Mouse (Mus musculus) limb, embryonic 15.5 days (tissue): ENCODE data around the gene Faap20. TPM values are rescaled to one million over a fixed set of nuclear protein-coding genes. Genes with fewer than 3 reads are reported as not detected.

Experiments
- ATAC-seq: fragments of 200-750 bp; cut with Nextera tagmentation; 2 replicates; pipeline ENCODE4 v1.8.0; 2017; ENCODE audit warnings: low read depth, moderate TSS enrichment; ENCODE audit not compliant: insufficient number of reproducible peaks, low FRiP score, low TSS enrichment
- H3K27ac ChIP-seq: fragments of 300-500 bp; sonication (generic); 2 replicates; pipeline ENCODE4 v1.5.1; 2015; ENCODE audit warnings: moderate library complexity, mild to moderate bottlenecking, inconsistent platforms
- H3K27me3 ChIP-seq: fragments of 300-500 bp; sonication (generic); 2 replicates; pipeline ENCODE4 v1.6.1; 2015; ENCODE audit warnings: inconsistent platforms
- H3K36me3 ChIP-seq: fragments of 300-500 bp; sonication (generic); 2 replicates; pipeline ENCODE4 v1.6.1; 2015; ENCODE audit warnings: inconsistent platforms
- H3K4me1 ChIP-seq: fragments of 300-500 bp; sonication (generic); 2 replicates; pipeline ENCODE4 v1.6.1; 2015; ENCODE audit warnings: inconsistent platforms
- H3K4me2 ChIP-seq: fragments of 300-500 bp; sonication (generic); 2 replicates; pipeline ENCODE4 v1.6.1; 2015; ENCODE audit warnings: mild to moderate bottlenecking, inconsistent platforms
- H3K4me3 ChIP-seq: fragments of 300-500 bp; sonication (generic); 2 replicates; pipeline ENCODE4 v1.5.1; 2015; ENCODE audit warnings: mild to moderate bottlenecking, inconsistent platforms
- H3K9ac ChIP-seq: fragments of 300-500 bp; sonication (generic); 2 replicates; pipeline ENCODE4 v1.6.1; 2015; ENCODE audit warnings: inconsistent platforms
- H3K9me3 ChIP-seq: fragments of 300-500 bp; sonication (generic); 2 replicates; pipeline ENCODE4 v1.6.1; 2016; ENCODE audit warnings: inconsistent platforms
- WGBS: fragments of 180-500 bp; shearing (Covaris S2); methylation state at CpG from one replicate; pipeline ENCODE4 v1.1.7; 2015; 5-methylcytosine and 5-hydroxymethylcytosine counted together
- polyA plus RNA-seq: library from polyadenylated mRNA; unstranded; fragments of >200 nt; fragmentation: Nextera tagmentation; extraction: Ambion mirVana; gene quantifications from 2 replicates; pipeline ENCODE4 v1.2.1, GENCODE M21; 2015

The Faap20 gene
- polyA plus RNA-seq, 1 experiment from 2014 or later, result 74.0 TPM

DNA sequence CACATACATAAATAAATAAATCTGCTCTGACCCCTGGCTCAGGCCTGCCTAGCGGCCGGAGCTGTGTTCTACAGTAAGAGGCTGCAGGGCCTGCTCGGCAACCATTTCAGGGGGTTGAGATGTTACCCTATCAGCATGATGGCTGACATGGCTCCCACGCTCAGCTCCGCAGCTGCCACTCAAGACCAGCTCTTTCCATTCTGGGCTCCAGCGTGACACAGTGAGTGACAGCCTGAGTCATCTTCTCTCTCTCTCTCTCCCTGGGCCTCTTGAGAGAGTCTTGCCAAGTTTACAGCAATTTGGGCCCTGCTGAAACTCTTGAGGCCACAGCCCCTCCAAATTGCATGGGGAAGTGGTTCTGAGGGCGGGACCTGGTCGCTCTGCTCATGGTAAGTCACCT is 32.0 kb downstream of the Faap20 start:
- Histone ChIP-seq H3K27me3 (no peaks in the 10 kb centered on the region), H3K9me3 (no peaks in the 10 kb centered on the region), H3K36me3 (no peaks in the 10 kb centered on the region), H3K4me2 (no peak overlapping the region), H3K4me3 (no peak overlapping the region), H3K9ac (no peak overlapping the region), H3K4me1 (peaks cover 75% of the 10 kb centered on the region), H3K27ac (peak overlapping the region; percentile 98)
- WGBS, result 83% methylated on average over 8 of the region's 8 CpGs
- no peak for ATAC-seq

DNA sequence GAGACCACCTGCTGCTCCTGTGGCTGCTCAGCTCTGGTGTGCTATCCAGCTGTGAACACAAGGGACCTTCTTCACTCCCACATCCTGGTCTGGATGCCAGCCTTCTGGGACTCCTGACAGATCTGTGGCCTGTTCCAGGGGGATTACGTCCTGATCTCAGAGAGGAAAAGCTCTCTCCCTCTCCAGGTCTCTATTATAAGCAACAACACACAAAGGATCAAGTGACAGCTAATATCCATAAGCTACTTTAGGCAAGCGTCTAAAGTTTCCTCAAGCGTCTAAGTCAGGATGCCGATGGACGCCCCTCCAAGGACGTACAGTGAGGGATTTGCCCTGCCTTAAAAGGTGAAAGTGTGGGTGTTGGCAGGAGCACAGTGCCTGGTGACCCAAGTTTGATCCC is 32.6 kb downstream of the Faap20 start:
- ATAC-seq, result no peak
- Histone ChIP-seq H3K27ac (peak overlapping the region; percentile 98), H3K36me3 (no peaks in the 10 kb centered on the region), H3K4me2 (peak overlapping the region; percentile 45; the same call in 1 of the 2 replicates), H3K4me1 (peaks cover 78% of the 10 kb centered on the region), H3K9me3 (no peaks in the 10 kb centered on the region), H3K4me3 (no peak overlapping the region), H3K9ac (no peak overlapping the region), H3K27me3 (no peaks in the 10 kb centered on the region)
- 15% methylated on average over 6 of the region's 6 CpGs for WGBS

GRCm38 (mm10) chr4:155283001-155283503 is 33.5 kb downstream of the Faap20 start:
- Histone ChIP-seq H3K36me3 (no peaks in the 10 kb centered on the region), H3K4me1 (peaks cover 83% of the 10 kb centered on the region), H3K9me3 (no peaks in the 10 kb centered on the region), H3K4me3 (peak overlapping the region; percentile 24), H3K9ac (peak overlapping the region; percentile 14; the same call in 1 of the 2 replicates), H3K27ac (peak overlapping the region; percentile 98), H3K27me3 (no peaks in the 10 kb centered on the region), H3K4me2 (peak overlapping the region; percentile 45)
- ATAC-seq, result peak; percentile 87
- 3% methylated on average over 11 of the region's 11 CpGs for WGBS

DNA sequence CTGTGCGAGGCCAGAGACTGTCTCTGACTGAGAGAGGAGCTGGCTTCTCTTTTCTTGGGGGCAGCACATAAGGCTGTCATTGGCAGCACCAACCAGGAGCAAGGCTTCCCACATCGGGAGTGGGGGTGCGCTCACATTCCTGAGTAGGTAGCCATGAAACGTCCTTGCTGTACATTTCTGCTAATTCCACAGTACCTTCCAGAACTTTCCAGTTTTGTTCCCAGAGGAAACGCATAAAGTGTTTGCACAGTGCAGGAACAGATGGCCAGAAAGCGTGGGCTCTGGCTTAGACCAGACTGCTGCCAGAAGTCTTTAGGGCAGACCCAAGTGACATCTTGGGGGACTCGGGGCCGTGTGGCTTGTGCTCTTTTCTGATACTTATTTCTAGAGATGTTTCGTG is 34.0 kb downstream of the Faap20 start:
- Histone ChIP-seq H3K27ac (peak overlapping the region; percentile 98), H3K4me1 (peaks cover 79% of the 10 kb centered on the region), H3K4me3 (peak overlapping the region; percentile 24), H3K4me2 (peak overlapping the region; percentile 45), H3K9ac (peak overlapping the region; percentile 14; the same call in 1 of the 2 replicates), H3K9me3 (no peaks in the 10 kb centered on the region), H3K27me3 (no peaks in the 10 kb centered on the region), H3K36me3 (no peaks in the 10 kb centered on the region)
- 14% methylated on average over 9 of the region's 9 CpGs for WGBS
- peak; percentile 62 for ATAC-seq

DNA sequence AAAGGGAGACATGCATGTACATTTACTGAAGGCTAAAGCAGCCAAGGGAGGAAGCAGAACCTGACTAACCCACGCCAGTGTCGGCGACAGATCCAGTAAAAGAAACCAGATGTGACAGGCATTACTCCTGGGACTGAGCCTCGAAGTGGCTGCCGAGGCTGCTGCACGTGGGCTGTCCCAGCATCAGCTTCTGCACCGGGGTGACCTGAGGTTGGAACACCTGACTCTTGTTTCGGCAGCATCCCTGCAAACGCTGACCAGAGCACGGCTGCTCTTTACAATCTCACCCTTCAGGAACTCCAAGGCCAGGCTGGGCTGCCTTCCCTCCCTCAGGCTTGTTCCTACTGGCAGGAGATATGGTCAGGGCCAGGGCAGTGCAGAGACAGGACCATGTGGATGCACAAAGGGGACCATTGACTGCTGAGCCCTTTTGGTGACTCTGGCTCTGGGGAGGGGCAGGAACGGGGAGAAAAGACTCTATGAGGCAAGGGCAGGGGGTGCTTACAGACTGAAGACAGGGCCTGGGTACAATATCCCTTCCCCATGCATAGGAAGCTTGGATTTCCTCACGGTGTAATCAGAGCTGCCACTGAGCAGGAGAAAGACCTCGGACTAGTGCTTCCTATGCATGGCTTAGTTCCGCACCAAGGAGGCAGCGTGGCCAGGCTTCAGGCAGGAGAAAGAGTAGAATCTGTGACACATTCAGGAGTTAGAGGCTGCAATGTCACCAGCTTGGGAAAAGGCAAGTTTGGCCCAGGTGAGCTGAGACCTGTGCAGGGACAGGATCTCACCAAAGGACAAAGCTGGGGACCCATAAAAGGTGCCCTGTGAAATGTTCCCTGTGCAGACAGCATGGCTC is 35.1 kb downstream of the Faap20 start:
- Histone ChIP-seq H3K9me3 (no peaks in the 10 kb centered on the region), H3K4me1 (peaks cover 73% of the 10 kb centered on the region), H3K36me3 (no peaks in the 10 kb centered on the region), H3K27ac (peak overlapping the region; percentile 98), H3K9ac (no peak overlapping the region), H3K27me3 (no peaks in the 10 kb centered on the region), H3K4me3 (no peak overlapping the region), H3K4me2 (no peak overlapping the region)
- ATAC-seq, result no peak
- 35% methylated on average over 15 of the region's 15 CpGs for WGBS

DNA sequence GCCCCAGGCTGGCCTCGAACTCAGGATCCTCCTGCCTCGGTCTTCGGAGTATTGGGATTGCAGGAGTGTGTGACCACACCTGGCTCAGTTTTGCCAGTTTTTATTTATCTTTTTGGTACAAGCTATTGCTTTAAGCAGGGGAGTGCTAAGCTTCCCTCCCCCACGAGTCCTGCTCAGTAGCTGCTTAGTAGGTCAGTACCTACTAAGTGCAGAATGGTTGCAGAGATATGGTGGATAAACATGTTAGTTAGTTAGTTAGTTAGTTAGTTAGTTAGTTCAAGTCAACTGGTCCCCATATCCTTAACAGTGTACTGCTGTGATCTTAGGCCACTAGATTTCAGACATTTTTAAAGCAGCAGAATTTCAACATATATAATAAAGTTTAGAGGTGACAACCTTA is 36.5 kb downstream of the Faap20 start:
- no peak overlapping the region for H3K9ac ChIP-seq
- H3K4me2 ChIP-seq, result no peak overlapping the region
- H3K9me3 ChIP-seq, result no peaks in the 10 kb centered on the region
- no peak for ATAC-seq
- no peak overlapping the region for H3K27ac ChIP-seq
- no peaks in the 10 kb centered on the region for H3K36me3 ChIP-seq
- 91% methylated on average over 4 of the region's 4 CpGs for WGBS
- no peak overlapping the region for H3K4me3 ChIP-seq
- peaks cover 63% of the 10 kb centered on the region for H3K4me1 ChIP-seq
- H3K27me3 ChIP-seq, result no peaks in the 10 kb centered on the region

DNA sequence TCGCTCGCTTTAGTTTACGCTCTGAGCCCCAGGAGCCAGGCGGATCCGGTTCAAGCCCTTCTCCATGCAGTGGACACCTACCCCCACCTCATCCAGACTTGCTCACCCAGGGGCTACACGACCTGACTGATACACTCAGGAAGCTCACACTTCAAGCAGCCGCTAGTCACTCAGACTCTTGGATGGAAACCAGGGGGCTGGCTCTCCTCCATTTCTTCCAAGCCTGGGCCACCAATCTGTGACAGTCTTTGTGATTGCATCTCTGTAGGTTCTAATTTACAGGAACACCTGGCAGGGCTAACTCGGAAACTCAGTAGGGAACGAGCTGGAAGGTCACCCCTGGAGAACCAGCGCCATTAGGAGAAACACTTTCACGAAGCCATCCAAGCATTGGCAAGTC is 38.1 kb downstream of the Faap20 start:
- no peak overlapping the region for H3K4me3 ChIP-seq
- no peak overlapping the region for H3K4me2 ChIP-seq
- H3K4me1 ChIP-seq, result peaks cover 46% of the 10 kb centered on the region
- 74% methylated on average over 11 of the region's 11 CpGs for WGBS
- H3K27me3 ChIP-seq, result no peaks in the 10 kb centered on the region
- no peaks in the 10 kb centered on the region for H3K9me3 ChIP-seq
- no peaks in the 10 kb centered on the region for H3K36me3 ChIP-seq
- ATAC-seq, result no peak
- H3K9ac ChIP-seq, result no peak overlapping the region
- 0 out of 2 replicates have a peak overlapping the region, but pooled peaks have one; percentile 9 for H3K27ac ChIP-seq

DNA sequence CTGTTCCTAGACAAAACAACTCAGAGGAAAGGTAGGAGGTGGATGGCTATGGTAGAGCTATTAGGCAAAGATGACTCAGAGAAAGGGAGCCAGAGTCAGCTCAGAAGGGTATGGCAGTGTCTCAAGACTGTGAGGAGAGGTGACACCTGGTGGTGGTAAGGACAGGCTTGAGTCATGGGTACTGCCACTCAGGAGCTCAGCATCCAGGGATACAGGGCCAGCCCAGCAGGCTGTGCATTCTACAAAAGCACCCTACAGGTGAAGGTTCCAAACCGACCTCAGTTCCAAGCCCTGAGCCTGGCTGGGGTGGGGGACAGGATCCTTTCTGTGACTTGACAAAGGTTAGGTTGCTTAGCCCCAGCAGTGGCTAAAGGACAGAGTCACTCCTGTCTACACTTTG is 39.0 kb downstream of the Faap20 start:
- no peak overlapping the region for H3K4me3 ChIP-seq
- WGBS, result 77% methylated on average over 1 of the region's 1 CpGs
- H3K4me1 ChIP-seq, result peaks cover 39% of the 10 kb centered on the region
- ATAC-seq, result no peak
- no peaks in the 10 kb centered on the region for H3K36me3 ChIP-seq
- H3K9ac ChIP-seq, result no peak overlapping the region
- H3K27me3 ChIP-seq, result no peaks in the 10 kb centered on the region
- H3K9me3 ChIP-seq, result no peaks in the 10 kb centered on the region
- H3K27ac ChIP-seq, result no peak overlapping the region
- H3K4me2 ChIP-seq, result no peak overlapping the region

- H3K36me3 ChIP-seq, result no peaks in the 10 kb centered on the region
- no peaks in the 10 kb centered on the region for H3K9me3 ChIP-seq
- no peak for ATAC-seq
- WGBS, result 85% methylated on average over 7 of the region's 7 CpGs
- H3K27me3 ChIP-seq, result no peaks in the 10 kb centered on the region
- H3K27ac ChIP-seq, result no peak overlapping the region
- no peak overlapping the region for H3K9ac ChIP-seq
- H3K4me2 ChIP-seq, result no peak overlapping the region
- no peak overlapping the region for H3K4me3 ChIP-seq
- H3K4me1 ChIP-seq, result peaks cover 34% of the 10 kb centered on the region
Observed at GRCm38 (mm10) chr4:155290045-155290444, 40.4 kb downstream of the Faap20 start.

- H3K27ac ChIP-seq, result no peak overlapping the region
- WGBS, result 82% methylated on average over 10 of the region's 10 CpGs
- no peaks in the 10 kb centered on the region for H3K36me3 ChIP-seq
- no peaks in the 10 kb centered on the region for H3K9me3 ChIP-seq
- ATAC-seq, result no peak
- H3K4me3 ChIP-seq, result no peak overlapping the region
- H3K4me1 ChIP-seq, result peaks cover 21% of the 10 kb centered on the region
- no peaks in the 10 kb centered on the region for H3K27me3 ChIP-seq
- no peak overlapping the region for H3K4me2 ChIP-seq
- no peak overlapping the region for H3K9ac ChIP-seq
Observed at GRCm38 (mm10) chr4:155292863-155293262, 43.3 kb downstream of the Faap20 start.

- H3K4me3 ChIP-seq, result no peak overlapping the region
- H3K9ac ChIP-seq, result no peak overlapping the region
- ATAC-seq, result no peak
- no peak overlapping the region for H3K27ac ChIP-seq
- H3K27me3 ChIP-seq, result no peaks in the 10 kb centered on the region
- 75% methylated on average over 14 of the region's 14 CpGs for WGBS
- H3K9me3 ChIP-seq, result no peaks in the 10 kb centered on the region
- H3K4me1 ChIP-seq, result peaks cover 19% of the 10 kb centered on the region
- H3K36me3 ChIP-seq, result no peaks in the 10 kb centered on the region
- H3K4me2 ChIP-seq, result no peak overlapping the region
Observed at GRCm38 (mm10) chr4:155294381-155294780, 44.8 kb downstream of the Faap20 start.

DNA sequence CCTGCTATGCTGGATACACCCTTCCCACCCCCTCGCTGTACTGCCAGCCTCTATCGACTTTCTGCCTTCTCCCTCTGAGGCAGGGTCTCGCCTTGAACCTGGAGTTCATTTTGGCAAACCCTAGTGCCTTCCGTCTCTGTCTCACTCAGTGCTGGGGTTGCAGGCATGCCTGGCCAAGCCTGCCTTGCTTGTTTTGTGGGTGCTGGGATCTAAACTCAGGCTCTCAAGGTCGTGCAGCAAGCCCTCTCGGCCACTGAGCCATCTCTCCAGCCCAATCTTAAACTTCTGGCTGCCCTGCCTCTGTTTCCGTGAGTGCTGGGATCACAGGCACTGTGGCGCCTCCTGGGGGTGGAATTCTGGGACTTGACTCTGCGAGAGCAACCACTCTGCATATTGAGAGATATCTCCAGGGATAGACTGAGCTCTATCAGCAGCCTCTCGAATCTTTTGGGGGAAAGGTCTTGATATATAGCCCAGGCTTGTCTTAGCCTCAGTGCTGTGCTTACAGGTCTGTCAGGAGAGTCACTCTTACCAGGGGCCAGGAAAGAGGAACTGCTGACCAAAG is 45.5 kb downstream of the Faap20 start:
- no peak overlapping the region for H3K4me3 ChIP-seq
- H3K27me3 ChIP-seq, result no peaks in the 10 kb centered on the region
- H3K4me1 ChIP-seq, result peaks cover 17% of the 10 kb centered on the region
- ATAC-seq, result no peak
- 69% methylated on average over 10 of the region's 10 CpGs for WGBS
- no peaks in the 10 kb centered on the region for H3K36me3 ChIP-seq
- no peak overlapping the region for H3K27ac ChIP-seq
- H3K9me3 ChIP-seq, result no peaks in the 10 kb centered on the region
- no peak overlapping the region for H3K9ac ChIP-seq
- no peak overlapping the region for H3K4me2 ChIP-seq
